Mouse (Mus musculus) kidney, adult 2 months (tissue): Measurements from ENCODE around the gene Nrxn3.

Experiments used
- CTCF ChIP-seq: fragments of 200-500 bp; conservative IDR thresholded peaks from 2 replicates; pipeline ENCODE4 v1.5.1; 2011; ENCODE audit warnings: low read depth, mild to moderate bottlenecking, control low read depth, low read length, moderate library complexity, mixed read lengths; ENCODE audit not compliant: insufficient read depth, insufficient read length
- POLR2A ChIP-seq: fragments of 200-500 bp; IDR thresholded peaks from one replicate; pipeline ENCODE4 v1.6.1; 2011; ENCODE audit warnings: low read depth, low read length, control low read depth

- TF ChIP-seq POLR2A (no peak), CTCF (no peak)
Measured at GRCm38 (mm10) chr12:89953237-89953636, 1230.6 kb downstream of the Nrxn3 start.
